Mouse (Mus musculus) megakaryocyte, embryonic 14.5 days (primary cell): ENCODE data around the gene Gm3238.

ENCODE experiments used
- FLI1 ChIP-seq: IDR thresholded peaks from 2 replicates; pipeline ENCODE4 v1.6.1; 2012; ENCODE audit warnings: low read length, inconsistent platforms, mixed read lengths
- GATA1 ChIP-seq: IDR thresholded peaks from 3 replicates; pipeline ENCODE4 v1.6.1; 2012; ENCODE audit warnings: mixed read lengths, low read length, inconsistent platforms, borderline replicate concordance

DNA sequence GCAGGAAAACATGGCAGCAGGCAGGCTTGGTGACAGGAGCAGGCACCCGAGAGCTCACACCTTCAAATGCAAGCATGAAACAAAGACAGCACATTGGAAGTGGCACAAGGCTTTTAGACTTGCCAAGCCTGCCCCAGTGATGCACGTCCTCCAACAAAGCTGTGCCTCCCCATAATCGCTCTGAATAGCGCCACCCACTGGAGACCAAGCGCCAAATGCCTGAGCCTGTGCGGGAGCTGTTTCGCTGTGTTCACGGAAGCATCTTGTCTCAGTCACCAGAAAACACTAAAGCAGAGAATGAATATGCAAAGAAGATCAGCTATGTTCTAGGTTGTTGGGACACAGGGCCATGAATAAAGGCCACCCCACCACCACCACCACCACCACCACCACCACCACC lies 46.3 kb downstream of the Gm3238 start:
- TF ChIP-seq GATA1 (no peak), FLI1 (no peak)
